Mouse (Mus musculus) testis, adult 2 months (tissue): ENCODE data around the gene Itgb3.

Experiments used
- CTCF ChIP-seq: fragments of 200-500 bp; IDR thresholded peaks from 2 replicates; pipeline ENCODE4 v1.5.1; 2012; ENCODE audit warnings: low read depth, mild to moderate bottlenecking, inconsistent platforms, low read length, moderate library complexity; ENCODE audit not compliant: control insufficient read depth, insufficient read depth, insufficient replicate concordance
- POLR2A ChIP-seq: fragments of 200-500 bp; IDR thresholded peaks from 2 replicates; pipeline ENCODE4 v1.6.1; 2012; ENCODE audit warnings: low read depth, mild to moderate bottlenecking, inconsistent platforms, low read length, moderate library complexity; ENCODE audit not compliant: control insufficient read depth

DNA sequence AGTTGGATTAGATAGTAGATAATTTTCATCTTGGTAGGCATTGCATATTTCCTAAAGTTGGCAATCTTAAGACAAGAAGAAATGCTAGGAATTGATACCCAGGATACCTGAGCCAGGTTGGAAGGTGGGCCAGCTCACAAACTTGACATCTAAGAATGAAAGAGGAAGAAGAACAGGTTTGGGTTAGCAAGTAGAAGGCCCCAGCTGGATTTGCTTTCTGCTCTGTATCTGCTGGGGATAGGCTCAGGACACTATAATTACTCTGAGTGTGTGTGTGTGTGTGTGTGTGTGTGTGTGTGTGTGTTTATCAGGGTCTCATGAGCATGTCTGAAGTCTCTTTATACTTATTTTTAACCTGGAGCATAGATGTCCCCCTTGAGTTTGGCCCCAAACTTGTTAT, 18.8 kb downstream of the Itgb3 start:
- TF ChIP-seq POLR2A (no peak), CTCF (no peak)
